Mouse (Mus musculus) cortical plate, adult 2 months (tissue): ENCODE results near the gene Hcrtr2.

Experiments used
- CTCF ChIP-seq: fragments of 200-500 bp; IDR thresholded peaks from 2 replicates; pipeline ENCODE4 v1.5.1; 2011; ENCODE audit warnings: mild to moderate bottlenecking, control low read depth, low read length; ENCODE audit not compliant: insufficient read depth; ENCODE audit errors: extremely low read depth
- POLR2A ChIP-seq: fragments of 200-500 bp; IDR thresholded peaks from 2 replicates; pipeline ENCODE4 v1.6.1; 2011; ENCODE audit warnings: mild to moderate bottlenecking, low read length, control low read depth; ENCODE audit not compliant: insufficient read depth; ENCODE audit errors: extremely low read depth

DNA sequence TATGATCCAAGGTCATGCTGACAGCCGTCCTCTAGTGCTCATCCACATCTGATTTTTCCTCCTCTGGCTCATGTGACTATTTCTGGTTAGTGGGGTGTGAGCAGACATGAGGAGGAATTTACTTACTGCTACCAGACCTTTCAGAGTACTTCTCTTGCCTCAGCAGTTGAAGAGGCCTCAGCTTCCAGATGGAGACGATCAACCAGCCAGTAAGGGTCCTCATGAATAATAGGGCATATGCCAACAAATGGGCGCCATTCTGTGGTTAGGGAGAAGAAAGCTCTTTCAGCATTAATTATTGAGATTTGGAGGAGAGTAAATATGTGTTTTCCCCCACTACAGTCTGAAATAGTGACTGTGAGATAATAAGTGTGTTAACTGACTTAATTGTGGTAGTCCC, 28.7 kb upstream of the Hcrtr2 start:
- no peak for TF ChIP-seq POLR2A
- TF ChIP-seq CTCF, result no peak
